Mouse (Mus musculus): ENCODE measurements around the gene Arpc1b. TPM values are rescaled to one million over a fixed set of nuclear protein-coding genes. Genes with fewer than 3 reads are reported as not detected.

Gene Arpc1b
- polyA plus RNA-seq, 1 experiment from 2014 or later: 51.2 TPM

Other genes with a start within 250 kb of the Arpc1b start
- gene Smurf1, start 148.4 kb upstream of the Arpc1b start, polyA plus RNA-seq (2014; fragmentation: Nextera tagmentation; extraction: Ambion mirVana): 18.3 and 21.4 TPM in 2 replicates
- gene Gm4871, start 81.5 kb upstream of the Arpc1b start, polyA plus RNA-seq (2014; fragmentation: Nextera tagmentation; extraction: Ambion mirVana): not detected in 2 replicates
- gene 1700018F24Rik, start 71.2 kb upstream of the Arpc1b start, polyA plus RNA-seq (2014; fragmentation: Nextera tagmentation; extraction: Ambion mirVana): not detected in 2 replicates
- gene Arpc1a, start 30.4 kb upstream of the Arpc1b start, polyA plus RNA-seq (2014; fragmentation: Nextera tagmentation; extraction: Ambion mirVana): 145 and 150 TPM in 2 replicates
- gene Kpna7, start 30.2 kb upstream of the Arpc1b start, polyA plus RNA-seq (2014; fragmentation: Nextera tagmentation; extraction: Ambion mirVana): not detected in 2 replicates
- gene Pdap1, start 26.0 kb downstream of the Arpc1b start, polyA plus RNA-seq (2014; fragmentation: Nextera tagmentation; extraction: Ambion mirVana): 135 and 136 TPM in 2 replicates
- 252 and 253 TPM in 2 replicates for gene Bud31, start 26.1 kb downstream of the Arpc1b start, polyA plus RNA-seq (2014; fragmentation: Nextera tagmentation; extraction: Ambion mirVana)
- gene Ptcd1, start 52.9 kb downstream of the Arpc1b start, polyA plus RNA-seq (2014; fragmentation: Nextera tagmentation; extraction: Ambion mirVana): 18.6 and 19.6 TPM in 2 replicates
- gene Cpsf4, start 53.0 kb downstream of the Arpc1b start, polyA plus RNA-seq (2014; fragmentation: Nextera tagmentation; extraction: Ambion mirVana): 51.4 and 59.0 TPM in 2 replicates
- gene Atp5j2, start 77.8 kb downstream of the Arpc1b start, polyA plus RNA-seq (2014; fragmentation: Nextera tagmentation; extraction: Ambion mirVana): 478 and 501 TPM in 2 replicates
- 6.5 and 8.1 TPM in 2 replicates for gene Zkscan14, start 87.7 kb downstream of the Arpc1b start, polyA plus RNA-seq (2014; fragmentation: Nextera tagmentation; extraction: Ambion mirVana)
- gene Zkscan5, start 90.3 kb downstream of the Arpc1b start, polyA plus RNA-seq (2014; fragmentation: Nextera tagmentation; extraction: Ambion mirVana): 17.2 and 20.2 TPM in 2 replicates
- 37.2 and 39.2 TPM in 2 replicates for gene Zfp655, start 117.5 kb downstream of the Arpc1b start, polyA plus RNA-seq (2014; fragmentation: Nextera tagmentation; extraction: Ambion mirVana)
- 0.41 and 0.77 TPM in 2 replicates for gene Zscan25, start 166.3 kb downstream of the Arpc1b start, polyA plus RNA-seq (2014; fragmentation: Nextera tagmentation; extraction: Ambion mirVana)
- not detected in 2 replicates for gene Cyp3a57, start 231.1 kb downstream of the Arpc1b start, polyA plus RNA-seq (2014; fragmentation: Nextera tagmentation; extraction: Ambion mirVana)

All from forebrain, embryonic 11.5 days (tissue).